Mouse (Mus musculus) embryonic facial prominence, embryonic 11.5 days (tissue): ENCODE measurements around the gene Usp48. TPM values are rescaled to one million over a fixed set of nuclear protein-coding genes. Genes with fewer than 3 reads are reported as not detected.
A peak's percentile ranks its signal among the peaks of the same experiment; 100 is the strongest.

Experiments
- ATAC-seq: fragments of 200-750 bp; cut with Nextera tagmentation; replicated peaks from 2 replicates; pipeline ENCODE4 v1.8.0; 2017; ENCODE audit warnings: low read depth; ENCODE audit not compliant: insufficient number of reproducible peaks, low FRiP score, low TSS enrichment
- DNase-seq: peaks from one replicate; pipeline ENCODE4 v3.0.0-alpha.2; 2015; ENCODE audit warnings: low spot score
- H3K27ac ChIP-seq: fragments of 300-500 bp; sonication (generic); replicated peaks from 2 replicates; pipeline ENCODE4 v1.5.1; 2014; ENCODE audit warnings: mild to moderate bottlenecking, low read depth, low read length, control low read depth
- H3K27me3 ChIP-seq: fragments of 300-500 bp; sonication (generic); 2 replicates; pipeline ENCODE4 v1.6.1; 2014; ENCODE audit warnings: mild to moderate bottlenecking, low read length, moderate library complexity, mixed read lengths; ENCODE audit not compliant: control insufficient read depth, insufficient read depth
- H3K36me3 ChIP-seq: fragments of 300-500 bp; sonication (generic); replicated peaks from 2 replicates; pipeline ENCODE4 v1.6.1; 2014; ENCODE audit warnings: low read depth, mild to moderate bottlenecking, low read length, moderate library complexity, mixed read lengths; ENCODE audit not compliant: control insufficient read depth, insufficient read depth
- H3K4me1 ChIP-seq: fragments of 300-500 bp; sonication (generic); 2 replicates; pipeline ENCODE4 v1.6.1; 2014; ENCODE audit warnings: low read length, mixed read lengths; ENCODE audit not compliant: control insufficient read depth, insufficient read depth
- H3K4me2 ChIP-seq: fragments of 300-500 bp; sonication (generic); 2 replicates; pipeline ENCODE4 v1.6.1; 2014; ENCODE audit warnings: low read depth, mild to moderate bottlenecking, control low read depth, low read length, moderate library complexity
- H3K4me3 ChIP-seq: fragments of 300-500 bp; sonication (generic); 2 replicates; pipeline ENCODE4 v1.5.1; 2014; ENCODE audit warnings: low read depth, low read length, control low read depth
- H3K9ac ChIP-seq: fragments of 300-500 bp; sonication (generic); replicated peaks from 2 replicates; pipeline ENCODE4 v1.6.1; 2014; ENCODE audit warnings: mild to moderate bottlenecking, control low read depth, low read length
- H3K9me3 ChIP-seq: fragments of 300-500 bp; sonication (generic); replicated peaks from 2 replicates; pipeline ENCODE4 v1.6.1; 2016; ENCODE audit warnings: mild to moderate bottlenecking, low read length, inconsistent platforms, mixed read lengths; ENCODE audit not compliant: control insufficient read depth
- WGBS: fragments of 180-500 bp; shearing (Covaris S2); extraction: QIAGEN DNeasy Blood & Tissue Kit; methylation state at CpG from one replicate; pipeline ENCODE4 v1.1.7; 2014; 5-methylcytosine and 5-hydroxymethylcytosine counted together
- polyA plus RNA-seq: library from polyadenylated mRNA; unstranded; fragments of >200 nt; fragmentation: Nextera tagmentation; extraction: Ambion mirVana; gene quantifications from 2 replicates; pipeline ENCODE4 v1.2.1, GENCODE M21; 2014

Gene Usp48
- polyA plus RNA-seq, 1 experiment from 2014 or later, result 76.7 TPM

DNA sequence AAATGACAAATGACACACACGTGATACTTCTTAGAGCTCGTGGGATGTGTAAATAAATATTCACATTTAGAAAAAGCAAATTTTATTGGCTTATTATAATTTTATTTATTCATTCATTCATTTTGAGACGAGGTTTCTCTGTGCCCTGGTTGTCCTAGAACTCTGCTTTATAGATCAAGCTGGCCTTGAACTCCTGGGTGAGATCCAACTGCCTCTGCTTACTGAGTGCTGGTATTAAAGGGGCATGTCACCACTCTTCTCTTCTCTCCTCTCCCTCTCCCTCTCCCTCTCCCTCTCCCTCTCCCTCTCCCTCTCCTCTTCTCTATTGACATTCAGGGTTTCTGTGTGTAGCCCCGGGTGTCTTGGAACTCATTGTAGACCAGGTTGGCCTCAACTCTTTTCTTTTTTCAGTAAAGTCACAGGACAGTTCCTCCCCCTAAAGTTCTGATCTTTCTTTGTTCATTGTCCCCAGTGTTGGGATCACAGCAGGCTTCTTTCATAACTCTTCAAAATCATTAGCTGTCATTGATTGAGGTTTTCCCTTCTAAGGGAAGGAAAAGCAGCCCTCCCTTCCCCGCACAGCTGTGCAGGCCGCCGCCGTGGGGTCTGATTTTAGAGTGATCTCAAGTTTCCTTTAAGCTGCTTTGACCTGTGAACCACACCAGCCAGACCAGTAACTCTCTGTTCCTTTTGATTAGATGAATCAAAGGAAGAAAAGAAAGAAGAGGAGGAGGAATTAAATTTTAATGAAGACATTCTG lies 34.1 kb downstream of the Usp48 start:
- H3K27ac ChIP-seq, result no peak overlapping the region
- peaks cover 13% of the 10 kb centered on the region for H3K36me3 ChIP-seq
- H3K4me2 ChIP-seq, result no peak overlapping the region
- H3K4me1 ChIP-seq, result no peaks in the 10 kb centered on the region
- no peak overlapping the region for H3K9ac ChIP-seq
- DNase-seq, result peak; percentile 54
- no peak overlapping the region for H3K4me3 ChIP-seq
- no peaks in the 10 kb centered on the region for H3K27me3 ChIP-seq
- H3K9me3 ChIP-seq, result no peaks in the 10 kb centered on the region
- 48% methylated on average over 8 of the region's 8 CpGs for WGBS
- ATAC-seq, result no peak

DNA sequence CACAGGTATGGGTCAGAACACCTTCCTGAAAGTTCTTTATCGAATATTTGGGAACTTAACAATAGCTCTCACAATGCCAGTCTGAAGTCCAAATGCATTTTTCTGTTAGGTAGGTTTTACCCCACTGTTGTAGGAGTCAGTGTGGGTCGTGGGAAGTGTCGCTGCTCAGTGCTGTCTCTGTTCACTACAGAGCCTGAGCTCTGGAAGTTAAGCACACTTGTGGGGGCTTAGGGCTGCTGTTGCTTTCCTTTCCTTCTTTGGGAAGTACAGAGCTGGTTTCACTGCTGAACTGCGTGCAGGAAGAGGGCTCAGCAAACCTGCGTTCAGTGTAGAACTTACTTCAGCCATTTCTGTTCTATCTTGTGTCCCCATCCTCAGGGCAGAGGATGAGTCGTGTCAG lies 34.8 kb downstream of the Usp48 start:
- Histone ChIP-seq H3K27ac (no peak overlapping the region), H3K27me3 (no peaks in the 10 kb centered on the region), H3K9me3 (no peaks in the 10 kb centered on the region), H3K36me3 (peaks cover 8% of the 10 kb centered on the region), H3K9ac (no peak overlapping the region), H3K4me1 (no peaks in the 10 kb centered on the region), H3K4me2 (no peak overlapping the region), H3K4me3 (no peak overlapping the region)
- ATAC-seq (no peak), DNase-seq (no peak)
- 85% methylated on average over 6 of the region's 6 CpGs for WGBS

DNA sequence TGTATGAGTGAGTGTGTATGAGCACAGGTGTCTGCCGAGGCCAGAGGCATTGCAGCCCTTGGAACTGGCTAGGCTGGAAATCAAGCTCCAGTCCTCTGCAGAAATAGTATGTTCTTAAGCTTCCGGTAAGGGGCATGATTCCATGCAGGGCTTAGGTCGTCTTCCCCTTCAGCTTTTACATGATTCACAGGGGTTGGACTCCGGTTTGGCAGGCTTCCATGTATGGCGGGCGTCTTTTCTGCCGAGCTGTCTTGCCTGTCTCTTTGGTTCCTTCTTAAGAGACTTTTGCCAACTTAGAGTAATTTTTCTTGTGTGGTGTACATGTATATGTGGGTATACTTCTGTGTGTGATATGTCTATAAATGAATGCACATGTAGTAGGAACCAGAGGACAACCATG lies 35.8 kb downstream of the Usp48 start:
- DNase-seq (no peak), ATAC-seq (no peak)
- Histone ChIP-seq H3K27ac (no peak overlapping the region), H3K36me3 (peaks cover 5% of the 10 kb centered on the region), H3K9me3 (no peaks in the 10 kb centered on the region), H3K4me1 (no peaks in the 10 kb centered on the region), H3K27me3 (no peaks in the 10 kb centered on the region), H3K9ac (no peak overlapping the region), H3K4me3 (no peak overlapping the region), H3K4me2 (no peak overlapping the region)
- 95% methylated on average over 7 of the region's 7 CpGs for WGBS

DNA sequence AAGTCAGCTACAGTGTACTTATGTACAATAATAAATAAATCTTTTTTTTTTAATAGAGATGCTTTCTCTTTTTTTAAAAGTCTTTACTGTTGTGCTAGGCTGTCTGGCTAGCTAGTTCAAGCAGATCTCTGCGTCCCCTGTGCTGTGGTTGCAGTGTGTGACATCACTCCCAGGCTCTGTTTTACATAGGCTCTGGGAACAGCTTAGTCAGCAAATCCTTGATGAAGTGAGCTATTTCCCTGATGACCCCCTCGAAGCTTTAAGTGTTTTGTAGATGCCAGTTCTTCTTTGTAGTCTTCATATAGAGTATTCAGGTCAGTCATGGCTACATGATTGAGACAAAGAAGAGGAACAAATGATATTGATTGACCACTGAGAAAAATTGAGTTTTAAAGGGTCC lies 36.6 kb downstream of the Usp48 start:
- H3K9me3 ChIP-seq, result no peaks in the 10 kb centered on the region
- H3K27ac ChIP-seq, result no peak overlapping the region
- H3K36me3 ChIP-seq, result peaks cover 5% of the 10 kb centered on the region; the same call in 1 of the 2 replicates
- H3K4me3 ChIP-seq, result no peak overlapping the region
- DNase-seq, result no peak
- H3K27me3 ChIP-seq, result no peaks in the 10 kb centered on the region
- H3K4me1 ChIP-seq, result no peaks in the 10 kb centered on the region
- no peak for ATAC-seq
- 87% methylated on average over 2 of the region's 2 CpGs for WGBS
- no peak overlapping the region for H3K4me2 ChIP-seq
- H3K9ac ChIP-seq, result no peak overlapping the region

DNA sequence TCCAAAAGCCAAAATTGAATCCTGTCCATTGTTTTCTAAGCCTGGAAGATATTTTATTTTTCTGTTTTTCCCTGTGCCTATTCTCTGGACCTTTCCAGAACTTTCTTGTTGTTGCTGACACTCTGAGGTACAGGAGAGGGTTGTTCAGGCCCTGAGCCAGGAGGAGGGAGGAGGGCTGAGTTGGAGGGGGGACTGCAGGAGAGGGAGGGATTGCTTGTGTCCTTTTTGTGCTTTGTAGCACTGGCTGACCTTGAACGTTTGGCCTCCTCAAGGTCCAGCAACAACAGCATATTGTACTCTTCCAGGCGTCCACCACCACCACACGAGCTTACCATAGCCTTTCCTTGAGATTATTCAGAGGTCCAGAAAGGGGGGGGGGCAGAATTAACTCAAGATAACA lies 38.0 kb downstream of the Usp48 start:
- 68% methylated on average over 3 of the region's 3 CpGs for WGBS
- no peak for ATAC-seq
- DNase-seq, result no peak
- no peak overlapping the region for H3K9ac ChIP-seq
- H3K4me1 ChIP-seq, result no peaks in the 10 kb centered on the region
- no peaks in the 10 kb centered on the region for H3K9me3 ChIP-seq
- no peak overlapping the region for H3K27ac ChIP-seq
- no peak overlapping the region for H3K4me3 ChIP-seq
- H3K4me2 ChIP-seq, result no peak overlapping the region
- no peaks in the 10 kb centered on the region for H3K27me3 ChIP-seq
- peaks cover 11% of the 10 kb centered on the region for H3K36me3 ChIP-seq

DNA sequence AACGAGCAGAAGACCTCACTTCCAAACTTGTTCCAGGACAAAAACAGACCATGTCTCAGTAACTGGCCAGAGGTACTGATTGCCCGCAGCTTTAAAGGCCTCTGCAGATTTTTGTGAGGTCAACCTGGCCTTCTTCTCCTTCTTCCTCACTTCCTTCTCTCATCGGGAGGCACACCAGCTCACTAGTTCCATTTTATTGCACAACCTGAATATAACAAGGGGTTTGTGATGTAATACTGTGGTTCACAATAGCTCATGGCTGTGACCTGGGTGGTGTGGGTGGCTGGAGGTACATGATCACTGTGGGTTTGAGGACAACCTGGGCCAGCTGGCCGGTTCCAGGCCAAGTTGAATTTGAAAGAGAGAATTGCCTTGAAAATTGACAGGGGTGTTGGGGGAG lies 39.8 kb downstream of the Usp48 start:
- no peak for DNase-seq
- Histone ChIP-seq H3K4me3 (no peak overlapping the region), H3K27me3 (no peaks in the 10 kb centered on the region), H3K9me3 (no peaks in the 10 kb centered on the region), H3K36me3 (peaks cover 9% of the 10 kb centered on the region), H3K4me2 (no peak overlapping the region), H3K9ac (no peak overlapping the region), H3K4me1 (no peaks in the 10 kb centered on the region), H3K27ac (no peak overlapping the region)
- ATAC-seq, result no peak
- WGBS, result 92% methylated on average over 4 of the region's 4 CpGs

DNA sequence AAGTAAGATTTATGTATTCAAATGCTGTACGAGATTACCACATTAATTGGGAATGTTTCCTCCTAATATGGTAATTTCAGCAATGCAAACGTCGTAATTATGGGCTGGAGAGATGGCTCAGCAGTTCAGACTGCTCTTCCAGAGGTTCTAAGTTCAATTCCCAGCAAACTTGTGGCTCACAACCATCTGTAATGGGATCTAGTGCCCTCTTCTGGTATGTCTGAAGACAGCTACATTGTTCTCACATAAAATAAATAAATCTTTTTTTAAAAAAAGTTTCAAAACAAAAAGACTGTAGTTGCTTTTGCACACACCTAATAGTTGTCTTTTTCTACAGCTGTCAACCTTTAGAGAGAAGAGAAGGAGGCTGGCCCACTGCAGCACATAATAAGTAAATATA lies 43.0 kb downstream of the Usp48 start:
- Histone ChIP-seq H3K4me3 (no peak overlapping the region), H3K4me1 (no peaks in the 10 kb centered on the region), H3K27me3 (no peaks in the 10 kb centered on the region), H3K4me2 (no peak overlapping the region), H3K27ac (no peak overlapping the region), H3K36me3 (peaks cover 12% of the 10 kb centered on the region), H3K9me3 (no peaks in the 10 kb centered on the region), H3K9ac (no peak overlapping the region)
- 88% methylated on average over 3 of the region's 3 CpGs for WGBS
- ATAC-seq (no peak), DNase-seq (no peak)

DNA sequence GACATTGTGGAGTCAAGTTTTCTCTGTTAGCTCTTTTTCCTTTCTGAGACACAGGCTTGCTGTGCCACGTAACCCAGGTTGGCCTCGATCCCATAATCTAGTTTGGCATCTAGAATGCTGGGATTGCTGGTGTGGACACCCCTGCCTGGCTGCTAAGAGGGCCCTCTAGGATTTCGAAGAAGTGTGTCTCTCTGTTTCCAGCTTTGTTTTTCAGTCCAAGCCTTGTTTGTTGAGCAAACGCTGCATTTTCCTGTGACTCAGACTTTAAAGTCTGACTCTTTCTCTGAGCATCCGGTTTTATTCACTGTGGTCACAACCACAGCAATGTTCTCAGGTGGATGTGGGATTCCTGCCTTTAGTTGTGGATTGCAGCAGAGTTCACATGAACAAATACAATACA lies 48.0 kb downstream of the Usp48 start:
- Histone ChIP-seq H3K4me2 (no peak overlapping the region), H3K9me3 (no peaks in the 10 kb centered on the region), H3K4me1 (no peaks in the 10 kb centered on the region), H3K4me3 (no peak overlapping the region), H3K9ac (no peak overlapping the region), H3K36me3 (peaks cover 12% of the 10 kb centered on the region), H3K27ac (no peak overlapping the region), H3K27me3 (no peaks in the 10 kb centered on the region)
- 85% methylated on average over 5 of the region's 5 CpGs for WGBS
- ATAC-seq (no peak), DNase-seq (no peak)
